Mouse (Mus musculus) T-cell, adult 2 months (primary cell): ENCODE results near the gene Glg1.

Experiments used
- DNase-seq: peaks from one replicate; pipeline ENCODE4 v3.0.0; 2022; ENCODE audit warnings: low spot score

Glg1 gene

DNA sequence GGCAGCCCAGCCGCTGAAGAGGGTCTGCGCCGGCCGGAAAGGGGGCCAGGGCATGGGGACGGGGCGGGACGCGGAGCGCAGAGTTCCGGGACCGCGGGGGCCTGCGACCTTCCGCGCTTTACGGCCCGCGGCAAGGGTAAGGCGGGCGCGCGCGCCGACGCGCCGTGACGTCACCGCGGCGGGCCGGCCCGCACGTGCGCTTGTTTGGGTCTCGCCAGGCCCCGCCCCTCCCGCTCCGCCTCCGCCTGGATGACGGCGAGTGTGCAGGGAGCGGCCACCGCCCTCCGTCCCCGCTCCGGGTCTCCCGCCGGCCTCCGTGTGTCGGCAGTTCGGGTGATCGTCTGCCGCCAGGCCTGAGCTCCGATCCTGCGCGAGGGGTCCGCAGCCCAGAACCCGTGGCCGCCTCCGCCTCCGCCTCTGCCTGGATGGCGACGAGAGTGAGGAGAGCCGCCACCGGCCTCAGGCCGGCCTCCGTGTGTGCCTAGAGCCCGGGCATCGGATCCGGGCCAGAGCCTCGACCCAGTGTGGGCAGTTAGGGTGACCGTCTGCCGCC lies 113.5 kb downstream of the Glg1 start:
- peak; percentile 91 for DNase-seq

DNA sequence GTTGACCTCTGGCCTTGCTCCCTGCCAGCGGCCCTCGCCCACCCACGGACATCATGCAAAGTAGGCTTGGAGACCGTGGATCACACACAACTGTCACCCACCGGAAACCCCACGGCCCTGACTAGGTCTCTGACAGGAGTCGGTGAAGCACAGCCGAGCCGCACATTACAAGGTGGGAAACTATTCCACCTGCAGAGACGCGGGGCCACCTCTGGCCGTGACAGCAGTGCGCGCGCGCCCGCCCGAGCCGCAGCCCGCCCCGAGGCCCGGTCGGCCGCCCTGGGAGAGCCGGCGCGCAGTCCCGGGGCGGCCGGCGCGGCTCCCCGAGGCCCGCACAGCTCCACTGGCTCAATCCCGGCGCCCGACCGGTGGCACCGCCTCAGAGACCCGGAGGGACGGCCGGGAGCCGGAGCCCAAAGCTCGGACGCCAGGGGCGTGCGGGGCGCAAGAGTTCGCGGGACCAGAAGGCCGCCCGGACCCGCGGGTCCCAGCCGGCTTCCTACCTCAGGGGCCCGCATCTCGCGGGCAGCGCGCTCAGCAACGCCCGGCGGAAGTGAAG lies 114.0 kb downstream of the Glg1 start:
- DNase-seq = peak; percentile 49

DNA sequence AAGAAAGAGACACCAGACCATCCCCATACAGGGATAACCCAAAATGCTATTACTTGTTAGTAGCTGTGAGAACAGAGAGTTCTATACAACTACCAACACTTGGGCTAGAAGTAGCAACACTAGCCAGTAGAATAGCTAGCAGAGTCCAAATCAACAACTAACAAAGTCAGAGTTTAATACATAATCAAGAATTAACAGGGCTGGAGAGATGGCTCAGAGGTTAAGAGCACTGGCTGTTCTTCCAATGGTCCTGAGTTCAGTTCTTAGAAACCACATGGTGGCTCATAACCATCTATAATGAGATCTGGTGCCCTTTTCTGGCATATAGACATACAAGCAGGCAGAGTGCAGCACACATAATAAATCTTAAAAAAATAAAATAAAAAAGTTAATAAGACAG lies 116.5 kb downstream of the Glg1 start:
- DNase-seq = no peak

DNA sequence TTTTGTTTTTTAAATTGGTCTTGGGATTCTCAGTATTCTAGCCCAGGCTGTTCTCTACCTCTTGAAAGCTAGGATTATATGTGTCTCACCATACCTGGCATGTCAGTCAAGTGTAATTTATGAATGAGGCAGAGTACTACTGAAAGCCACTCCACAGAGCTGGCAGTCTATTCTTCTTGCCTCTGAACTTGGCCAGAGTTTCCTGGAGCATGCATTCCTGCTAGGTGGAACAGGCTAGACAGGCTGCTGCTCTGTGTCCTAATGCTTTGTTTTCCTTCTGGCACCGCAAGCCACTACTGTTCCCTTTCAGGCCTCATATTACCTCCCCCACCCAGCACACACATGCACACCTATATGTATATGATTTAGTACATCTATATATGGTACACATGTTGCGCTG lies 128.3 kb downstream of the Glg1 start:
- no peak for DNase-seq

DNA sequence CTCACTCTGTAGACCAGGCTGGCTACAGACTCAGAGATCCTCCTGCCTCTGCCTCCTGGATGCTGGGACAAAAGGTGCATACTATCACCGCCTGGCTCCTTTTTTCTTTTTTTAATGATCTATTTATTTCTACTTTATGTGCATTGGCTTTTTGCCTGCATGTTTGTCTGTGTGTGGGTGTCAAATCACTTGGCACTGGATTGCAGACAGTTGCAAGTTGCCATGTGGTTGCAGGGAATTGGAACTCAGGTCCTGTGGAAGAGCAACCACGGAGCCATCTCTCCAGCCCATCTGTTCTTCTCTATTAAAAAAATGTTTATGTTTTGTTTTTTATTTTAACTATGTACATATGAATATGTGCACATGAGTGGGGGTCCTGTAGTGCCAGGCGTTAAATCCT lies 139.5 kb downstream of the Glg1 start:
- no peak for DNase-seq

DNA sequence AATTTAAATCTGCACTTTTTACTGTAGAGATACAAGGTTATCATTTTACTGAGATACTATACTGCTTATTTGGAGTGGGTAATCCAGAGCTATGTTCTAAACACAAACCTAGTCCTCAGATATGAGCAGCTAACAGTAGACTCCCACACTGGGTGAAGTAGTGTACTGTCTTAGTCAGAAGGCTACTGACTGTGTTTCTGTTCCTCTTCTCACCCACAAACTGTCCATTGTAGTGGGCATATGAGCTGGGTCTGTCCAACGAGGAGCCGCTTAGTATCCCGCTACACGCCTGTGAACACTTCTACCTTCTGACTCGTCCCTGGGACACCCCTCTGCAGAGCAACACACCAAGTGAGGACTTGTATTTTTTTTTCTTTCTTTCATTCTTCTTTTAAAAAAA lies 144.1 kb downstream of the Glg1 start:
- no peak for DNase-seq
